Mouse (Mus musculus): Measurements from ENCODE around the gene Gm884. TPM values are rescaled to one million over a fixed set of nuclear protein-coding genes. Genes with fewer than 3 reads are reported as not detected.

The Gm884 gene
- polyA plus RNA-seq, 1 experiment from 2014 or later, result not detected

- Histone ChIP-seq H3K4me3 (peak within 1 kb of the TSS; percentile 42), H3K4me1 (peaks cover 14% of the 10 kb centered on the region), H3K36me3 (no peaks in the 10 kb centered on the region), H3K9ac (no peak within 1 kb of the TSS), H3K27ac (no peak within 1 kb of the TSS), H3K27me3 (peaks cover 86% of the 10 kb centered on the region), H3K4me2 (peak within 1 kb of the TSS; percentile 82), H3K9me3 (no peaks in the 10 kb centered on the region)
- under 1% methylated on average over 64 of the region's 71 CpGs for WGBS
- ATAC-seq (ENCODE audit: insufficient number of reproducible peaks, low FRiP score, low TSS enrichment, low read depth), result 0 out of 2 replicates have a peak, but pooled peaks have one; percentile 16
Observed at GRCm38 (mm10) chr11:103649301-103649982, 28.5 kb upstream of the Gm884 start, which contains the start of gene Rprml. TSS of gene Rprml (plus strand) at chr11:103649570.

GRCm38 (mm10) chr11:103648656-103649055 lies 27.7 kb upstream of the Gm884 start:
- ATAC-seq (ENCODE audit: insufficient number of reproducible peaks, low FRiP score, low TSS enrichment, low read depth), result no peak
- Histone ChIP-seq H3K27ac (no peak overlapping the region), H3K4me1 (peaks cover 14% of the 10 kb centered on the region), H3K27me3 (peaks cover 80% of the 10 kb centered on the region), H3K4me3 (no peak overlapping the region), H3K4me2 (no peak overlapping the region), H3K36me3 (no peaks in the 10 kb centered on the region), H3K9me3 (no peaks in the 10 kb centered on the region), H3K9ac (no peak overlapping the region)
- WGBS, result 23% methylated on average over 7 of the region's 7 CpGs

DNA sequence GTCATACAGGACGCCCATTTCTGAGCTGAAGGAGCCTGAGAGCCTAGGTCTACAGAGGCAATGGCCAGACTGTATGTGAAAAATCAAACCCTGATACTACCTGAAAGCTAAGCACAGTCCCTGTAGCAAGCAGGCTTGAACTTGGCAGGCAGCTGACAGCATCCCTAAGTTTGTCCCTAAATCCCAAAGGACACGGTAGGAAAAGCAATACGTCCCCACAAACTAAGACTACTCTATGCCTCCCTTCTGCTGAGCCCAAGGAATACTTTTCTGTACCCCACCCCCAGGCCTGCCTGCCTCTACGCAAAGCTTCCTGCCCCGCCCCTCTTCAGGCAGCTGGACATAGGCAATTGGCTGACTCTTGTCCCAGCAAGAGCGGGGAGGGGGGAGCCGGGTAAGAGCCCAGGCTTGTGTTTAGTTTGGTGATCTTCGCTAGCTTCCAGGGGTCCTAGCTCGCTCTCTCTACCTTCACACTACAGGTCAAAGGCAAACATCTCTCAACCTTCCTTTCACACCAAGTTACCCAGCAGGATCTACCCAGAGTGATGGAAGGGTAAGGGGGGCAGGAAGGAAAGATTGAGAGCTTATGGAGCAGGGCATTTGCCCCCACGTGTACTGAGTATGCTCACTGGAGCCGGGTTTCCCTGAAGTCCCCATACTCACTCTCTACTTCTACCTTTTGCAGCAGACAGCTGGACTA lies 27.1 kb upstream of the Gm884 start:
- ATAC-seq (ENCODE audit: insufficient number of reproducible peaks, low FRiP score, low TSS enrichment, low read depth), result no peak
- no peaks in the 10 kb centered on the region for H3K9me3 ChIP-seq
- H3K27me3 ChIP-seq, result peaks cover 75% of the 10 kb centered on the region
- no peaks in the 10 kb centered on the region for H3K36me3 ChIP-seq
- no peak overlapping the region for H3K4me2 ChIP-seq
- no peak overlapping the region for H3K9ac ChIP-seq
- 12% methylated on average over 11 of the region's 11 CpGs for WGBS
- H3K4me1 ChIP-seq, result peaks cover 14% of the 10 kb centered on the region
- H3K4me3 ChIP-seq, result no peak overlapping the region
- no peak overlapping the region for H3K27ac ChIP-seq

DNA sequence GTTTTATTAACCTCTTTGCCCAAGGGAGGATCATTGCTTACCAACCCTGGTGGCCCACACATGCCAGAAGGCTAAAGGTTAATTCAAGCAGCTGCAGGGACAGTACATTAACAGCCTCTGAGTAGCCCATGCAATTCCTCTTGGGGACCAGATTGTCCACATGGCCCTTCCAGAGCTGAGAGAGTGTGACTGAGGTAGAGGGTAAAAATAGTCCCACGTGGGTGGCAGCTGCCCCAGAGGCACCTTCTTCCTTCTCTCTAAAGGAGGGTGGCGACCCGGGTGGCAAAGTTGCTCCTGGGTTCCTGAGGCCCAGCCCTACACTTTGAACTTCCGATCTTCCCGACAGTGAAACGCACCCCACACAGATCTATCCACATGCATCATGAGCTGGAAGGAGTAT lies 25.4 kb upstream of the Gm884 start:
- no peak for ATAC-seq (ENCODE audit: insufficient number of reproducible peaks, low FRiP score, low TSS enrichment, low read depth)
- H3K27ac ChIP-seq, result no peak overlapping the region

DNA sequence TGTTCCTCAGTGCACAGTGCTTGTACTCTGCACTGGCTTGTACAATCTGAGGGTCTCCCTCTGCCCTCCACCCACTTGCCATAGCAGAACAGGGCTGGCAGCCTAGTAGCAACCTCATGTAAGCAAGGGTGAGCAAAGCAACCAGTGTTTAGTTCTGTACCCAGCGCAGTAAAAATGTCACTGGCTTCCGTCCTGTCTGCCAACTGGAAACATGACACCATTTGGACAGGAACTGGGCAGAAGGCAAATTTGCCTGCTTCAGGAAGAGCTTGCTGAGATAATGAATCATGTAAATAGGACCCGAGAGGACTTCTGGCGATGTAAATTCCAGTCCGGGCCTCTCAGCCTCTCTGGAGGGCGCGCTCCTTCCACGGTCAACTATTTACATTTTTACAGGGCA lies 24.8 kb upstream of the Gm884 start:
- no peak for ATAC-seq (ENCODE audit: insufficient number of reproducible peaks, low FRiP score, low TSS enrichment, low read depth)
- H3K9me3 ChIP-seq, result no peaks in the 10 kb centered on the region
- H3K4me3 ChIP-seq, result no peak overlapping the region
- no peak overlapping the region for H3K9ac ChIP-seq
- WGBS, result 30% methylated on average over 8 of the region's 8 CpGs
- H3K36me3 ChIP-seq, result no peaks in the 10 kb centered on the region
- peaks cover 14% of the 10 kb centered on the region for H3K4me1 ChIP-seq
- no peak overlapping the region for H3K27ac ChIP-seq
- H3K4me2 ChIP-seq, result no peak overlapping the region
- H3K27me3 ChIP-seq, result peaks cover 51% of the 10 kb centered on the region

More for the DNA sequence above, 25.4 kb upstream of the Gm884 start:
- 47% methylated on average over 6 of the region's 6 CpGs for WGBS
- Histone ChIP-seq H3K4me2 (no peak overlapping the region), H3K36me3 (no peaks in the 10 kb centered on the region), H3K9me3 (no peaks in the 10 kb centered on the region), H3K4me1 (peaks cover 14% of the 10 kb centered on the region), H3K9ac (no peak overlapping the region), H3K27me3 (peaks cover 57% of the 10 kb centered on the region), H3K4me3 (no peak overlapping the region)

- H3K27ac ChIP-seq, result no peak overlapping the region
- no peak overlapping the region for H3K4me2 ChIP-seq
- no peak overlapping the region for H3K9ac ChIP-seq
- H3K4me3 ChIP-seq, result no peak overlapping the region
- no peak for ATAC-seq (ENCODE audit: insufficient number of reproducible peaks, low FRiP score, low TSS enrichment, low read depth)
- H3K9me3 ChIP-seq, result no peaks in the 10 kb centered on the region
- peaks cover 45% of the 10 kb centered on the region for H3K27me3 ChIP-seq
- 36% methylated on average over 9 of the region's 9 CpGs for WGBS
- H3K4me1 ChIP-seq, result no peaks in the 10 kb centered on the region
- H3K36me3 ChIP-seq, result no peaks in the 10 kb centered on the region
Observed at GRCm38 (mm10) chr11:103643211-103643610, 22.3 kb upstream of the Gm884 start.

- H3K4me2 ChIP-seq, result no peak overlapping the region
- H3K27me3 ChIP-seq, result peaks cover 21% of the 10 kb centered on the region
- no peak for ATAC-seq (ENCODE audit: insufficient number of reproducible peaks, low FRiP score, low TSS enrichment, low read depth)
- no peaks in the 10 kb centered on the region for H3K9me3 ChIP-seq
- WGBS, result 2% methylated on average over 10 of the region's 10 CpGs
- no peaks in the 10 kb centered on the region for H3K4me1 ChIP-seq
- no peak overlapping the region for H3K27ac ChIP-seq
- H3K9ac ChIP-seq, result no peak overlapping the region
- no peak overlapping the region for H3K4me3 ChIP-seq
- no peaks in the 10 kb centered on the region for H3K36me3 ChIP-seq
Observed at GRCm38 (mm10) chr11:103639407-103639946, 18.5 kb upstream of the Gm884 start.

GRCm38 (mm10) chr11:103638790-103639189 lies 17.9 kb upstream of the Gm884 start, which contains the start of gene Lyzl6:
TSS of gene Lyzl6 (minus strand) at chr11:103638890.
- Histone ChIP-seq H3K27me3 (peaks cover 21% of the 10 kb centered on the region), H3K27ac (no peak within 1 kb of the TSS), H3K36me3 (no peaks in the 10 kb centered on the region), H3K9me3 (no peaks in the 10 kb centered on the region), H3K4me1 (no peaks in the 10 kb centered on the region), H3K9ac (no peak within 1 kb of the TSS), H3K4me3 (no peak within 1 kb of the TSS), H3K4me2 (no peak within 1 kb of the TSS)
- no peak for ATAC-seq (ENCODE audit: insufficient number of reproducible peaks, low FRiP score, low TSS enrichment, low read depth)
- WGBS, result 73% methylated on average over 3 of the region's 3 CpGs

DNA sequence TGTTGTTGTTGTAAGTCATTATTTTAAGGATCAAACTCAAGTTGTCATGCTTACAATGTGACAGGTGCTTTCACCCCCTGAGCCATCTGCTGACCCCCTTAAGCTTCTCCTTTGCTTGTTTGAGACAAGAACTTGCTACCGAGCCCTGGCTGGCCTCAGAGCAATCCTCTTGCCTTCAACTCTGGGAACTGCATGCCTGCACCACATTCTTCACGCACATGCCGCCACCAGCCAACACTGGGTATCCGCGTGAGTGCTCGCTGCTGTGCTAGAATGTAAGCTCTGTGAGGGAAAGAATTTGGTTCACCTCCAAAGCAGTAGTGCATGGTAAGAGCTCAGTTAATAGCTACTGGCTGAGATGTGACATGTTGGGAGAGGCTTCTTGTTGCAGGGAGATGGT lies 15.3 kb upstream of the Gm884 start:
- peaks cover 19% of the 10 kb centered on the region for H3K27me3 ChIP-seq
- no peak for ATAC-seq (ENCODE audit: insufficient number of reproducible peaks, low FRiP score, low TSS enrichment, low read depth)
- no peaks in the 10 kb centered on the region for H3K9me3 ChIP-seq
- H3K4me1 ChIP-seq, result no peaks in the 10 kb centered on the region
- no peak overlapping the region for H3K4me3 ChIP-seq
- WGBS, result 71% methylated on average over 6 of the region's 6 CpGs
- no peaks in the 10 kb centered on the region for H3K36me3 ChIP-seq
- no peak overlapping the region for H3K9ac ChIP-seq
- H3K4me2 ChIP-seq, result no peak overlapping the region
- H3K27ac ChIP-seq, result no peak overlapping the region

DNA sequence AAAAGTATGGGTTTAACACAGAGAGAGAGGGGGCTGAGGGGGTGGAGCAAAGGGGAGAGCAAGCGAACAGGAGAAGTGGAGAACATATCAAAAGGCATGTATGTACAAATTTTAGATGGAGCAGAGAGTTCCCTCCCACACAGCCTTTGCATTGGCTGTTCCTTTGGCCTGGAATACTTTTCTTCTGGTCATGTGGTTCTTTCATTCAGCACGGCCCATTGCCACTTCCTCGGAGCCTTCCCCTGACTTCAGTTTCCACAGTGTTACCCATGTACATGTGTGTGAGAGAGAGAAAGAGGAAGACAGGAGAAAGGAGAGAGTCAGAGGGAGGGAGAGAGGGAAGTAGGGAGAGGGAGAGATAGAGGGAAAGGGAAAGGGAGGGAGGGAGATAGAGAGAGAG lies 14.5 kb upstream of the Gm884 start:
- ATAC-seq (ENCODE audit: insufficient number of reproducible peaks, low FRiP score, low TSS enrichment, low read depth), result no peak
- Histone ChIP-seq H3K4me3 (no peak overlapping the region), H3K27ac (no peak overlapping the region), H3K4me1 (no peaks in the 10 kb centered on the region), H3K9ac (no peak overlapping the region), H3K9me3 (no peaks in the 10 kb centered on the region), H3K4me2 (no peak overlapping the region), H3K36me3 (no peaks in the 10 kb centered on the region), H3K27me3 (peaks cover 17% of the 10 kb centered on the region)
- 74% methylated on average over 3 of the region's 3 CpGs for WGBS

DNA sequence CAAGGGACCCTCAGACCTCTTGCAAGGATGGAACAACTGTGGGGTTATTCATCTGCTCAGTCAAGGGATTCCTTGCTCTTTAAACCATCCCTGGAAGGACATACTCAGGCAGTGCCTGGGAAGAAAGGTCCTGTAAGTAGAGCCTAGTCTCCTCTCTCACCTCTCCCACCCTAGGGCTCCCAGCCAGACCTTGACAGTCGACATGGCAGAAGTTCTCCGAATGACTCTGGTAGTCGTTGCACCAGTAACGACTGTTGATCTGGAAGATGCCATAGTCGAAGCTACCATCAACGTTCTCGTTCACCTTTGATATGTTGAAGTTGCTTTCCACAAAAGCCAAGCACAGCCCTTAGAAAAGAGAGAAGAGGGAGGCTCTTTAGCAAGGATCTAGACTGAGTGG lies 13.9 kb upstream of the Gm884 start:
- Histone ChIP-seq H3K27ac (no peak overlapping the region), H3K9me3 (no peaks in the 10 kb centered on the region), H3K27me3 (peaks cover 12% of the 10 kb centered on the region), H3K4me3 (no peak overlapping the region), H3K36me3 (no peaks in the 10 kb centered on the region), H3K4me1 (no peaks in the 10 kb centered on the region), H3K9ac (no peak overlapping the region), H3K4me2 (no peak overlapping the region)
- WGBS, result 81% methylated on average over 7 of the region's 7 CpGs
- no peak for ATAC-seq (ENCODE audit: insufficient number of reproducible peaks, low FRiP score, low TSS enrichment, low read depth)

DNA sequence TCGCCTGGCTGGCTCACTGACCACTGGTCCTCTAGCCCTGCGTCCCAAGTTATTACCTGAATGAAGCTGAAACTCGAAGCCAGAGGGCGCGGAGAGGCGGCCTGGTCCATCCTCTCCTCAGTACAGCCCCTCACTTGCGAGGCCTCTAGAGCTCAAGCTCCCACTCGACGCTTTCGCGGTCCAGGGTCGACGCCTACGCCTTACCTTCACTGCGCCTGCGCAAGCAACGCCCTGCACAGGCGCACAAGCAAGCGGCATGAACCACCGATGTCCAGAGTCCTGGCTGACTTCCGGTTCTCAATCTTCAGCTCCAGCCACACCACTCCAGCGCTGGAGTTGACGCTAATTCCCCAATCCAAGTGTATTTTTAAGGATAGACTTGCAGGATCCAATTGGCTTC lies 6.5 kb upstream of the Gm884 start:
- WGBS, result 80% methylated on average over 23 of the region's 23 CpGs
- no peak overlapping the region for H3K4me3 ChIP-seq
- no peaks in the 10 kb centered on the region for H3K4me1 ChIP-seq
- H3K36me3 ChIP-seq, result no peaks in the 10 kb centered on the region
- H3K9me3 ChIP-seq, result no peaks in the 10 kb centered on the region
- no peak for ATAC-seq (ENCODE audit: insufficient number of reproducible peaks, low FRiP score, low TSS enrichment, low read depth)
- peaks cover 2% of the 10 kb centered on the region; the same call in 1 of the 2 replicates for H3K27me3 ChIP-seq
- H3K9ac ChIP-seq, result no peak overlapping the region
- no peak overlapping the region for H3K4me2 ChIP-seq
- H3K27ac ChIP-seq, result no peak overlapping the region

All from limb, embryonic 15.5 days (tissue).